In the genomic region with DNA sequence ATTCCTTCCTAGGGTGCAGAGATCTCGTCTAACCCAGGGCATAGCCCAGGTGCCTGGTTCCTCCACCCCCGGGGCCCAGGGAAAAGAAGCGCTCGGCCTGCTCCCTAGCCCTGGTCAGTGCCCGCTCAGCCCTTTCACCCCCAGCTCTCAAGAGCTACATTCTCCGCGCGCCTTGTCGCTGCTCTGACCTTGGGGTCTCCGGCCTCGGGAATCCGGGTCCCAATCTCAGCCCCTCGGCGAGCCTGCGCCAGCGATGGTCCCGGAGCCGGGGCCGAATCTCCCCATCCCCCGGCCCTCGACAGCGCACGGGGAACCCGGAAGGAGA, we compare ENCODE assay signal across 7 mouse cellular contexts. TPM values are rescaled to one million over a fixed set of nuclear protein-coding genes. Genes with fewer than 3 reads are reported as not detected.
A peak's percentile ranks its signal among the peaks of the same experiment; 100 is the strongest.
DNase-seq lines count a peak whose midpoint lies in the region; ATAC-seq lines count a peak whose summit lies in the region.

No protein-coding gene starts in this region.

- no peaks in the 10 kb centered on the region for H3K36me3 ChIP-seq in neural tube, embryonic 11.5 days (ENCODE audit: control insufficient read depth, insufficient read depth, low read length)
- no peaks in the 10 kb centered on the region for H3K36me3 ChIP-seq in forebrain, embryonic 16.5 days (ENCODE audit: control insufficient read depth, insufficient read depth)
- no peaks in the 10 kb centered on the region for H3K36me3 ChIP-seq in limb, embryonic 15.5 days
- H3K36me3 ChIP-seq in stomach, embryonic 15.5 days: no peaks in the 10 kb centered on the region

- peak overlapping the region; percentile 10; the same call in 1 of the 2 replicates for H3K9ac ChIP-seq in neural tube, embryonic 11.5 days (ENCODE audit: low read length)
- peak overlapping the region; percentile 58 for H3K9ac ChIP-seq in forebrain, embryonic 16.5 days (replicated peaks; ENCODE audit: low read depth, low read length)
- peak overlapping the region; percentile 28 for H3K9ac ChIP-seq in limb, embryonic 15.5 days
- H3K9ac ChIP-seq in stomach, embryonic 15.5 days: peak overlapping the region; percentile 22; the same call in 1 of the 2 replicates

- H3K4me3 ChIP-seq in neural tube, embryonic 11.5 days (ENCODE audit: low read depth, low read length): peak overlapping the region; percentile 48
- peak overlapping the region; percentile 55 for H3K4me3 ChIP-seq in forebrain, embryonic 16.5 days (replicated peaks; ENCODE audit: low read length)
- peak overlapping the region; percentile 55 for H3K4me3 ChIP-seq in limb, embryonic 15.5 days
- H3K4me3 ChIP-seq in stomach, embryonic 15.5 days (replicated peaks): peak overlapping the region; percentile 56

- H3K4me2 ChIP-seq in neural tube, embryonic 11.5 days (ENCODE audit: low read depth): peak overlapping the region; percentile 90
- H3K4me2 ChIP-seq in forebrain, embryonic 16.5 days (ENCODE audit: low read length): peak overlapping the region; percentile 89
- H3K4me2 ChIP-seq in limb, embryonic 15.5 days: peak overlapping the region; percentile 97
- H3K4me2 ChIP-seq in stomach, embryonic 15.5 days: peak overlapping the region; percentile 99

- H3K27ac ChIP-seq in neural tube, embryonic 11.5 days (ENCODE audit: low read depth, low read length): no peak overlapping the region
- no peak overlapping the region for H3K27ac ChIP-seq in forebrain, embryonic 16.5 days (ENCODE audit: low read length)
- no peak overlapping the region for H3K27ac ChIP-seq in limb, embryonic 15.5 days
- H3K27ac ChIP-seq in stomach, embryonic 15.5 days: no peak overlapping the region

- 2% methylated on average over 24 of the region's 24 CpGs for WGBS in neural tube, embryonic 11.5 days
- WGBS in forebrain, embryonic 16.5 days: 0% methylated on average over 24 of the region's 24 CpGs
- WGBS in limb, embryonic 15.5 days: 0% methylated on average over 24 of the region's 24 CpGs
- WGBS in stomach, embryonic 15.5 days: under 1% methylated on average over 24 of the region's 24 CpGs

- H3K9me3 ChIP-seq in neural tube, embryonic 11.5 days (ENCODE audit: control insufficient read depth, low read length): no peaks in the 10 kb centered on the region
- no peaks in the 10 kb centered on the region for H3K9me3 ChIP-seq in forebrain, embryonic 16.5 days (ENCODE audit: control insufficient read depth, low read length)
- H3K9me3 ChIP-seq in limb, embryonic 15.5 days: no peaks in the 10 kb centered on the region
- H3K9me3 ChIP-seq in stomach, embryonic 15.5 days: no peaks in the 10 kb centered on the region

- peaks cover 78% of the 10 kb centered on the region for H3K27me3 ChIP-seq in neural tube, embryonic 11.5 days (ENCODE audit: control insufficient read depth, insufficient read depth, low read length)
- peaks cover 21% of the 10 kb centered on the region for H3K27me3 ChIP-seq in forebrain, embryonic 16.5 days (replicated peaks; ENCODE audit: control insufficient read depth, insufficient read depth, low read length)
- H3K27me3 ChIP-seq in limb, embryonic 15.5 days: peaks cover 83% of the 10 kb centered on the region
- peaks cover 71% of the 10 kb centered on the region for H3K27me3 ChIP-seq in stomach, embryonic 15.5 days (replicated peaks)

- peaks cover 9% of the 10 kb centered on the region; the same call in 1 of the 2 replicates for H3K4me1 ChIP-seq in neural tube, embryonic 11.5 days (ENCODE audit: control insufficient read depth, insufficient read depth, low read length)
- peaks cover 14% of the 10 kb centered on the region for H3K4me1 ChIP-seq in forebrain, embryonic 16.5 days (replicated peaks; ENCODE audit: control insufficient read depth, insufficient read depth, low read length)
- peaks cover 11% of the 10 kb centered on the region for H3K4me1 ChIP-seq in limb, embryonic 15.5 days
- peaks cover 7% of the 10 kb centered on the region for H3K4me1 ChIP-seq in stomach, embryonic 15.5 days

- no peak for ATAC-seq in neural tube, embryonic 11.5 days (ENCODE audit: insufficient read depth, low FRiP score, low TSS enrichment)
- ATAC-seq in forebrain, embryonic 16.5 days: peak; percentile 16; the same call in 1 of the 2 replicates
- no peak for ATAC-seq in limb, embryonic 15.5 days (ENCODE audit: insufficient number of reproducible peaks, low FRiP score, low TSS enrichment, low read depth)
- ATAC-seq in stomach, embryonic 15.5 days (ENCODE audit: insufficient read depth, low FRiP score, low read depth): no peak; the same call in 1 of the 2 replicates

- DNase-seq in neural tube, embryonic 11.5 days (ENCODE audit: low spot score): no peak
- no peak for DNase-seq in neural tube, embryonic 10.5 days (ENCODE audit: extremely low spot score, low spot score)
- DNase-seq in layer of hippocampus, adult 18-20 months (ENCODE audit: low spot score in 2 of 2): no peak
- DNase-seq in thymus, postnatal 36 days: no peak

RNA-seq across cellular contexts. Expression of a gene that starts 0.5 kb away (rescaled TPM):
- polyA plus RNA-seq in neural tube, embryonic 11.5 days (2014; fragmentation: Nextera tagmentation; extraction: Ambion mirVana): 0.62 and 1.0 TPM in 2 replicates
- polyA plus RNA-seq in forebrain, embryonic 16.5 days (2015; fragmentation: Nextera tagmentation; extraction: Ambion mirVana): 0.82 and 1.4 TPM in 2 replicates
- polyA plus RNA-seq in limb, embryonic 15.5 days (2015; fragmentation: Nextera tagmentation; extraction: Ambion mirVana): 0.17 and 0.22 TPM in 2 replicates
- polyA plus RNA-seq in stomach, embryonic 15.5 days (2015; fragmentation: Nextera tagmentation; extraction: Ambion mirVana): 0.19 and 0.42 TPM in 2 replicates
- 1 to 10 TPM in 1 of 2 experiments, under 1 TPM in 1; 0.96 to 1.5 TPM for total RNA-seq in layer of hippocampus, adult 18-20 months (2021)
